Mouse (Mus musculus) cerebellum, adult 11-12 months (tissue): ENCODE data around the gene H2al2a.

Experiments used
- DNase-seq: peaks from one replicate; pipeline ENCODE4 v3.0.0; 2022

H2al2a gene

GRCm38 (mm10) chr2:17996858-17997257 is at the start of gene H2al2a:
Gene H2al2a (minus strand): TSS chr2:17996958.
- DNase-seq: no peak

- DNase-seq: no peak
Measured at GRCm38 (mm10) chr2:18046186-18046585, 49.4 kb upstream of the H2al2a start.

- no peak for DNase-seq
Measured at GRCm38 (mm10) chr2:18045781-18046181, 49.0 kb upstream of the H2al2a start.

- DNase-seq: no peak
Measured at GRCm38 (mm10) chr2:18045143-18045780, 48.5 kb upstream of the H2al2a start.

GRCm38 (mm10) chr2:18041199-18041885 is 44.6 kb upstream of the H2al2a start:
- DNase-seq: no peak

DNA sequence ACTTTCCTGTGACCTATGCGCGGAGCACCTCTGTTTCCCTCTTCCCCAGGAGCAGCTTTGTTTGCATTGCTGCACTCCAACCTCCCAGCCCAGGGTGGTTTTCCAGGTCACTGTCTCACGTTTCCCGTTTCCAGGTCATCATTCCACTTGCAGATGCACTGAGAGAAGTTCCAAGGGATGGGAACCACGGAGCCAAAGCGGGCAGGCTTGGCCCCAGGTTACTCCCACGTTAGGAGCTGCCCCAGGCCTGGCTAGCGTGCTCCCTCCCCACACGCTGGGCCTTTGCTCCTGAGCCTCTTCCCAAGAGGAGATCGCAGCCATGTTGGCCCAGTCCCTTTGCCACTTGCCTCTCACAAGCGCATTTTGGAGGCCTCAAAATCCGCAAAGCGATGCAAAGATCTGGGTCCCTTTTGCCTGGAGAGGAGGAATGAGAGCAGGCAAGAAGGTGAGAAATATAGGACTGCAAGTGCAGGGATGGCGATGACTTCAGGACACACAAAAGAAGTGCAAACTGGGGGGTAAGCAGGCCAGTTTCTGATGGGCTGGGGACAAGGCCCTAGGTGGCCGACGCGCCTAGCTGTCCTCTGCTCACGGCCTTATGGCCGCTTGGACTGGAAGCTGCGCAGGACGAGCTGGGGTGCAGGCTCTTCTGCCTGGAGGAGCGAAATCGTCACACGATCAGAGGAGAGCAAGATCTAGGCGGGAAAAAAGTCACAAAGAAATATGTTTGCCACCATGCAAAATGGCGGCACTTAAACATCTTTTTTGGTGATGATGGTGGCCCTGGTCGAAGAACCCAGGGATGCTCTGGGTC is 43.8 kb upstream of the H2al2a start:
- DNase-seq: no peak

DNA sequence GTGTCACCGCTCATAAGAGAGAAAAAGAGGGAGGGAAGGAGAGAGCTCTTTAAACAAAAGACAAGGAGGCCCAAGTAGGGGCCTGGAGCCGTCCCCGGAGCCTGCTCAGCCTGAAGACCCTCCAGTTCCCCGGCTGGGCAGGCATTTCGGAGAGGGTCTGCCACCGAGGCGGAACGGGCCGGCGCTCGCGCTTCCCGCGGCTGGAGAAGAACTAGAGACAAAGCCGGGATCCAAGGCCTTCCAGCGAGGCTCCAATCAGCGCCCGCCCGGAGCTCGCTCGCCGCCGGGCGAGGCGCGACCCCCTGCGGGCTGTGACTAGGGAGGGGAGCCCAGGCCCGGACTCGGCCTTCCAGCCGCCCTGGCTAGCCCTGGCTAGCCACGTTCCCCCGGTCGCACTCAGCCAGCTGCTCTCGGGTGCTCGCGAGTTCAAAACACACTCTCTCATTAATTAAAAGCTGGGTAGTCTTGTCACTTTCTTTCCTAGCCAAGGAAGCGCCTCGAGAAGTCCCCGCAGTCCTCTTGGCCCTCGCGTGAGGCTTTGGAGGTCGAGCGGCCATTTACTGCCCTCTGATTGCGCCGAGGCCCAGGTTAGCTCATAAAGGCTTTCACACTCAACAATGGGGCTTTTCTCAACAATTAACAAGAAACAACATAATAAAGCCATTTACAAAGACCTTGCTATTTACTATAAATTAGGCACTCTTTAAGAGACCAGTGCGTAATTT is 43.0 kb upstream of the H2al2a start:
- DNase-seq: no peak

- no peak for DNase-seq
Measured at GRCm38 (mm10) chr2:18038895-18039371, 42.2 kb upstream of the H2al2a start.

GRCm38 (mm10) chr2:18038141-18038752 is 41.5 kb upstream of the H2al2a start:
- DNase-seq: no peak

- DNase-seq: no peak
Measured at GRCm38 (mm10) chr2:18037491-18037890, 40.7 kb upstream of the H2al2a start, which contains the start of gene A930004D18Rik. Gene A930004D18Rik (minus strand): TSS chr2:18037737.

GRCm38 (mm10) chr2:18034371-18035250 is 37.9 kb upstream of the H2al2a start:
- no peak for DNase-seq

- no peak for DNase-seq
Measured at GRCm38 (mm10) chr2:18033166-18034108, 36.7 kb upstream of the H2al2a start.

- DNase-seq: no peak
Measured at GRCm38 (mm10) chr2:18032538-18032895, 35.8 kb upstream of the H2al2a start.

GRCm38 (mm10) chr2:18031831-18032537 is 35.2 kb upstream of the H2al2a start:
- DNase-seq: no peak

DNA sequence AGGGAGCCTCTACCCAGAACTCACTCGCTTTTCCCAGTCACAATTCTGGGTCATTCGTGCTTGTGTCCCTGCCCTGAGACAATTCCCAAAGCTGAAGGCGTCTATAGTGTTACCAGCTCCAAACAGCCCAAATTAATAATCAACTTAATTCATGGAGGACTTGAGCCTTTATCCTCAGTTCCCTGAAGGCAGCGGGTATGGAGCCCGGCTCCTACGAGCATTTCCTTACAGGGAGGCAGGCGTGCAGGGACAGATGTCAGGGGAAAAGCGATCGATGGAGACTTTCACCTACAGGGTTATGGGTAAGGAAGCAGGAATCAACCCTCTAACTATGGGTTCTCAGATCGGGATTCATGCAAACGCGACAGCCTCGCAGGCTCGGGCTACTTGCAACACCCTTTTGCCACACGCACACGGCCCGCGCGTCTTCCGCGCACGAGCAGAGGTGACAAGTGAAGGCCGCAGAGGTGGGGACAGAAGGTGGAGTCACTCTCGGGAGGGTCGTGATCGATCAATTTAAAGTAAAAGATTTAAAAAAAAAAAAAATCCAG is 34.6 kb upstream of the H2al2a start:
- no peak for DNase-seq

- no peak for DNase-seq
Measured at GRCm38 (mm10) chr2:18030581-18030980, 33.8 kb upstream of the H2al2a start.

- DNase-seq: no peak
Measured at GRCm38 (mm10) chr2:18029656-18030055, 32.9 kb upstream of the H2al2a start.

DNA sequence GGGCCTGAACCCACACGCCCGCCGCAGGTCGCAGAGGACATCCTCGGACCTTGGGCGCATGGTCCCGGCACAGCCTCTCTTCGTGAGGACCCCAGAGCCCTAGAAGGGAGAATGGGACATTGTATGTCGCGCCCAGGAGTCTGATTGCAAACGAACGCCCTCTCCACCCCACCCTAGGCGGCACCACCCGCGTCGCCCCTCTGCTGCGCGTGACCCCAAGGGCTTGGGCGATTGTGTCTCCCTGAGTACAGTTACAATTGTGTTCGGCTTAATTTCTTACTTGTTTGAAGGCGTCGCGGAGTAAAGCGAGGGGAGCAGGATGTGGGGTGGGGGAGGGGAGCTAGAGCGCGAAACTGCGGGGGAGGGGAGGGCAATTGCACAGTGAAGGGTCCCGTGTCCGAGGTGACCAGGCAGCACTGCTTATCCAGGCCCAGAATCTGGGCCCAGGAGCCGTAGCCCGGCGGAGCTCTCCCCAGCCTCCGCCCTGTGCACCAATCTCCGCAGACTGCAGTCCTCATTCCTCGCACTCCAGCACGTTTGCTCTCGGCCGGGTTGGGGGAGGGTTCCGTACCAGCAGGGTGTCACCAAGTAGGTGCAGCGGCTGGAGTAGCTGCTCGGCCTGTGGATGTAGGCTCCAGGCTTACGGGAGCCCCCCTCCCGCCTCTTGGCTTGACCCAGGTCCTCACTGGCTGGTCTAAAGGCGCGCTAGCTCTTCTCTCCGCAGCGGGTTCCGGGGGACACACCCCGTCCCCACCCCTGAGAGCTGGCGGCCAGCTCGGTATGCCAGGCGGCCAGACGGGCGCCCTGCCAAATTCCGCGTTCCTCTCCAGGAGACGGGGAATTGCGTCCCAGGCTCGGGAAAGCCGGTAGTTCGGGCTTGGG is 31.6 kb upstream of the H2al2a start:
- DNase-seq: peak; percentile 90
